Mouse (Mus musculus): ENCODE data around the gene Ppp1r15a. TPM values are rescaled to one million over a fixed set of nuclear protein-coding genes. Genes with fewer than 3 reads are reported as not detected.
"Not testable (repeated sequence)": the region's sequence is repeated elsewhere in the genome, so short reads cannot be mapped to it uniquely, and the experiment has no call there.

Gene Ppp1r15a
- polyA plus RNA-seq, 1 experiment from 2014 or later = 14.6 TPM

- Histone ChIP-seq H3K4me3 (replicated peaks) (no peak overlapping the region), H3K9me3 (0 out of 2 replicates have a peak, but pooled peaks cover 4% of the 10 kb centered on the region), H3K27ac (no peak overlapping the region), H3K27me3 (no peaks in the 10 kb centered on the region; the same call in 1 of the 2 replicates), H3K4me1 (no peaks in the 10 kb centered on the region), H3K9ac (no peak overlapping the region), H3K36me3 (replicated peaks) (no peaks in the 10 kb centered on the region), H3K4me2 (no peak overlapping the region)
- no peak for ATAC-seq (ENCODE audit: low FRiP score)
- WGBS = 82% methylated on average over 1 of the region's 1 CpGs
Measured at GRCm38 (mm10) chr7:45544525-45544924, 18.5 kb upstream of the Ppp1r15a start.

DNA sequence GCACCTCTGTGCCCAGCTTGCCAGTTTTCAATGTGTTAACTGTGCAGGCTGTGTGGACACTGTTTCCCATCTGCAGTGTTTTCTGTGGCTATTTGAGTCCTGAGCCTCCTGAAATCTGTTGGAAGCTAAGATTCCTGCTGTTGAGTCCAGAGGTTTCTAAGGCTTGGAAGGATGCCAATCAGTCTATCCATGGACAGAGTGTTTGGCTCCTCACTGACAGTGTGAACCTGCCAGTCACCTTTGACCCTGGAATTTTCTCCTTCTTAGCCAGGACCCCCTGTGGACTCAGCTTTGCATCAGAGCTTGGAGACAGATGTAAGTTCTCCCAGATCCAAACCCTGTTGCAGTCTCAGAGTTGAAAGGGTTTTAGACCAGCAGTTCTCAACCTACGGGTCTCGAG, 14.1 kb upstream of the Ppp1r15a start:
- 0 out of 2 replicates have a peak, but pooled peaks cover 4% of the 10 kb centered on the region for H3K9me3 ChIP-seq
- WGBS = 78% methylated on average over 2 of the region's 2 CpGs
- ATAC-seq (ENCODE audit: low FRiP score) = no peak
- no peak overlapping the region for H3K4me2 ChIP-seq
- H3K36me3 ChIP-seq (replicated peaks) = no peaks in the 10 kb centered on the region
- H3K4me1 ChIP-seq = peaks cover 7% of the 10 kb centered on the region; the same call in 1 of the 2 replicates
- no peak overlapping the region for H3K27ac ChIP-seq
- no peak overlapping the region for H3K4me3 ChIP-seq (replicated peaks)
- no peaks in the 10 kb centered on the region; the same call in 1 of the 2 replicates for H3K27me3 ChIP-seq
- no peak overlapping the region for H3K9ac ChIP-seq

GRCm38 (mm10) chr7:45539095-45539494, 13.0 kb upstream of the Ppp1r15a start:
- Histone ChIP-seq H3K4me3 (replicated peaks) (no peak overlapping the region), H3K4me1 (peaks cover 7% of the 10 kb centered on the region; the same call in 1 of the 2 replicates), H3K27ac (no peak overlapping the region), H3K36me3 (replicated peaks) (no peaks in the 10 kb centered on the region), H3K27me3 (no peaks in the 10 kb centered on the region; the same call in 1 of the 2 replicates), H3K4me2 (no peak overlapping the region; the same call in 1 of the 2 replicates), H3K9me3 (no peaks in the 10 kb centered on the region), H3K9ac (no peak overlapping the region)
- 89% methylated on average over 3 of the region's 3 CpGs for WGBS
- ATAC-seq (ENCODE audit: low FRiP score) = no peak

- WGBS = 2% methylated on average over 29 of the region's 29 CpGs
- peak; percentile 89 for ATAC-seq (ENCODE audit: low FRiP score)
- no peaks in the 10 kb centered on the region for H3K36me3 ChIP-seq (replicated peaks)
- H3K4me1 ChIP-seq = peaks cover 7% of the 10 kb centered on the region; the same call in 1 of the 2 replicates
- H3K9me3 ChIP-seq = no peaks in the 10 kb centered on the region
- H3K4me2 ChIP-seq = peak overlapping the region; percentile 76
- peak overlapping the region; percentile 55 for H3K4me3 ChIP-seq (replicated peaks)
- H3K27ac ChIP-seq = no peak overlapping the region
- peak overlapping the region; percentile 70 for H3K9ac ChIP-seq
- no peaks in the 10 kb centered on the region; the same call in 1 of the 2 replicates for H3K27me3 ChIP-seq
Measured at GRCm38 (mm10) chr7:45538163-45539041, 12.3 kb upstream of the Ppp1r15a start.

DNA sequence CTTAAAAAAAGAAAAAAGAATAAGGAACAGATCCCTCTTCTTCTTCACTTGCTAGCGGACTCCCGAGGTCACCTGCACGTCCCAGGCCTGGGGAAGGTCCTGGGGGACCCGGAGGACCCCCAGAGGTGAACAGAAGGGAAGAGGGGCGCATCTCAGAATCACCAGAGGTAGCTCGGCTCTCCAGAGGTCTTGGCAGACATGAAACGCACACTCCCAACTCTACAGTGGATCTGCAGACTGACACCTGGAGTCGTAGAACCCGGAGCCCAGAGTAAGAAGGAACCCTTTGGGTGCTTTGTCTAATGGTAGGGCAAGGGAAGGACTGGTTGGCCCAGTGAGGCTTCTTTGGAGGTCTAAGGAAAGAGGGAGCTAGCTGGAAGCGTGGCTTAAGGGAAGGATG, 11.5 kb upstream of the Ppp1r15a start:
- no peaks in the 10 kb centered on the region; the same call in 1 of the 2 replicates for H3K27me3 ChIP-seq
- WGBS = 78% methylated on average over 10 of the region's 10 CpGs
- H3K36me3 ChIP-seq (replicated peaks) = no peaks in the 10 kb centered on the region
- peak overlapping the region; percentile 76 for H3K4me2 ChIP-seq
- peak; percentile 33; the same call in 1 of the 2 replicates for ATAC-seq (ENCODE audit: low FRiP score)
- peaks cover 7% of the 10 kb centered on the region; the same call in 1 of the 2 replicates for H3K4me1 ChIP-seq
- H3K4me3 ChIP-seq (replicated peaks) = peak overlapping the region; percentile 55
- H3K27ac ChIP-seq = no peak overlapping the region
- H3K9ac ChIP-seq = peak overlapping the region; percentile 70
- H3K9me3 ChIP-seq = no peaks in the 10 kb centered on the region

DNA sequence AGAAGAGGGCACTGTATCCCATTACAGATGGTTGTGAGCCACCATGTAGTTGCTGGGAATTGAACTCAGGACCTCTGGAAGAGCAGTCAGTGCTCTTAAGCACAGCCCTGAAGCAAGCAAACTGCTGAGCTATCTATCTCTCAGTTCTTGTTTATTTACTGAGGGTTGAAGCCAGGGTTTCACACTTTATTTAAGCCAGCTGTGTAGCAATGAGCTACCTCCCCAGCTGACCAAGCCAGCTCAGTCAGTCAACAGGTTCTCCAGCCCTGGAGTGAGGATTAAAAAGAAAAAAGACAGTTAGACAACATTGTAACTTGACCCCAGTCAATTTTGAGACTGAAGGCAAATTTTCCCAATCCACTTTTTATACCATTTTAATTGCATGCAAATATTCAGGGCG, 9.6 kb upstream of the Ppp1r15a start:
- no peak overlapping the region for H3K9ac ChIP-seq
- 84% methylated on average over 1 of the region's 1 CpGs for WGBS
- no peaks in the 10 kb centered on the region for H3K9me3 ChIP-seq
- peaks cover 7% of the 10 kb centered on the region; the same call in 1 of the 2 replicates for H3K4me1 ChIP-seq
- no peaks in the 10 kb centered on the region for H3K36me3 ChIP-seq (replicated peaks)
- no peak for ATAC-seq (ENCODE audit: low FRiP score)
- no peaks in the 10 kb centered on the region; the same call in 1 of the 2 replicates for H3K27me3 ChIP-seq
- H3K4me2 ChIP-seq = no peak overlapping the region
- no peak overlapping the region for H3K4me3 ChIP-seq (replicated peaks)
- no peak overlapping the region for H3K27ac ChIP-seq

GRCm38 (mm10) chr7:45530643-45531042, 4.6 kb upstream of the Ppp1r15a start:
- no peak for ATAC-seq (ENCODE audit: low FRiP score)
- H3K27ac ChIP-seq = no peak overlapping the region
- no peaks in the 10 kb centered on the region for H3K36me3 ChIP-seq (replicated peaks)
- no peak overlapping the region for H3K4me2 ChIP-seq
- H3K9ac ChIP-seq = no peak overlapping the region
- H3K4me1 ChIP-seq = no peaks in the 10 kb centered on the region
- H3K4me3 ChIP-seq (replicated peaks) = no peak overlapping the region
- H3K27me3 ChIP-seq = 0 out of 2 replicates have a peak, but pooled peaks cover 4% of the 10 kb centered on the region
- H3K9me3 ChIP-seq = no peaks in the 10 kb centered on the region
- 76% methylated on average over 2 of the region's 2 CpGs for WGBS

DNA sequence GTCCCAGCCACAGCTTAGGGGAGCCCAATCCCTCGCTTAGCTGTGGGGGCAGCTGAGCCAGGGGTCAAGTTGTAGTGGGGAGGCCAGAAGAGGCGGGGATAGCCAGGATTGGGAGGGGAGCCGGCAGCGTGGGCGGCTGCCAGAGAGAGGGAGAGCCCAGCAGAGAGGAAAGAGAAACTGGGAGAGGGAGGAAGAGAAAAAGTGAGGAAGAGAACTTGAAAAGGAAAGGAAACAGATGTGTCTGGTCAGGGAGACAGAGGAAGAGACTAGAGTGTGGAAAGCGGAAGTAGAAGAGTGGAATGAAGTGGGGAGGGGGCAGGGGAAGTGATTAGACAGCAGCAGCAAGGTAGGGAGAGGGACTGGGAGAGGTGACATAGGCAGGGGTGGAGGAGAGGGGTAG, 3.4 kb upstream of the Ppp1r15a start:
- ATAC-seq (ENCODE audit: low FRiP score) = no peak
- 0 out of 2 replicates have a peak, but pooled peaks cover 4% of the 10 kb centered on the region for H3K27me3 ChIP-seq
- peaks cover 12% of the 10 kb centered on the region for H3K4me1 ChIP-seq
- no peak overlapping the region for H3K4me3 ChIP-seq (replicated peaks)
- no peaks in the 10 kb centered on the region for H3K9me3 ChIP-seq
- no peaks in the 10 kb centered on the region for H3K36me3 ChIP-seq (replicated peaks)
- H3K9ac ChIP-seq = no peak overlapping the region
- H3K27ac ChIP-seq = no peak overlapping the region
- 32% methylated on average over 6 of the region's 6 CpGs for WGBS
- H3K4me2 ChIP-seq = no peak overlapping the region

- H3K9me3 ChIP-seq; ATAC-seq (ENCODE audit: low FRiP score); H3K27me3 ChIP-seq; H3K4me2 ChIP-seq; H3K9ac ChIP-seq; H3K36me3 ChIP-seq (replicated peaks); H3K27ac ChIP-seq; H3K4me3 ChIP-seq (replicated peaks): not testable (repeated sequence)
- peaks cover 19% of the 10 kb centered on the region for H3K4me1 ChIP-seq
- WGBS = 88% methylated on average over 6 of the region's 6 CpGs
Measured at GRCm38 (mm10) chr7:45527169-45527568, 1.1 kb upstream of the Ppp1r15a start.

DNA sequence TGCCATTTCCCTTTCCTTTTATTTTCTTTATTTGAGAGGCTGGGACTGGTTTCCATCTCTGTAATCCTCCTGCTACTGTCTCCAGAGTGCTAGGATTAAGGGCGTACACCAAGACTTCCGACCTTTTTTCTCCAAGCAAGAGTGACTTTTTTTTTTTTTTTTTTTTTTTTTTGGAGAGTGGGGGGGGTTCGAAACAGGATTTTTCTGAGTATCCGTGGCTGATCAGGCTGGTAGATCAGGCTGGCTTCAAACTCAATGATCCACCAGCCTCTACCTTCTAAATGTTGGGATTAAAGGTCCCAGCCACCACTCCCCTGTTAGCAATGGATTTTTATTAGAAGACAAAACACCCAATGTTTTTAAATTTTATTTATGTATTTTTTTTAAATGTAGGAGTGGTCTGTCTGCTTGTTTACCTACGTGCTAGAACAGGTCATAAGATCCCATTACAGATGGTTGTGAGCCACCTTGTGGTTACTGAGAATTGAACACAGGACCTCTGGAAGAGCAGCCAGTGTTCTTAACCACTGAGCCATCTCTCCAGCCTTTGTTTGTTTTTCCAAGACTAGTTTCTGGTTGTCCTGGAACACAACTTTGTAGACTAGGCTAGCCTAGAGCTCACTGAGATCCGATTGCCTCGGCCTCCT, 529 bp upstream of the Ppp1r15a start:
- Histone ChIP-seq H3K27ac (peak overlapping the region; percentile 63; the same call in 1 of the 2 replicates), H3K9ac (peak overlapping the region; percentile 78), H3K4me1 (peaks cover 19% of the 10 kb centered on the region), H3K4me2 (peak overlapping the region; percentile 80), H3K27me3 (0 out of 2 replicates have a peak, but pooled peaks cover 4% of the 10 kb centered on the region), H3K9me3 (no peaks in the 10 kb centered on the region), H3K4me3 (replicated peaks) (peak overlapping the region; percentile 66), H3K36me3 (replicated peaks) (0 out of 2 replicates have a peak, but pooled peaks cover 4% of the 10 kb centered on the region)
- ATAC-seq (ENCODE audit: low FRiP score) = no peak; the same call in 1 of the 2 replicates
- 23% methylated on average over 7 of the region's 7 CpGs for WGBS

DNA sequence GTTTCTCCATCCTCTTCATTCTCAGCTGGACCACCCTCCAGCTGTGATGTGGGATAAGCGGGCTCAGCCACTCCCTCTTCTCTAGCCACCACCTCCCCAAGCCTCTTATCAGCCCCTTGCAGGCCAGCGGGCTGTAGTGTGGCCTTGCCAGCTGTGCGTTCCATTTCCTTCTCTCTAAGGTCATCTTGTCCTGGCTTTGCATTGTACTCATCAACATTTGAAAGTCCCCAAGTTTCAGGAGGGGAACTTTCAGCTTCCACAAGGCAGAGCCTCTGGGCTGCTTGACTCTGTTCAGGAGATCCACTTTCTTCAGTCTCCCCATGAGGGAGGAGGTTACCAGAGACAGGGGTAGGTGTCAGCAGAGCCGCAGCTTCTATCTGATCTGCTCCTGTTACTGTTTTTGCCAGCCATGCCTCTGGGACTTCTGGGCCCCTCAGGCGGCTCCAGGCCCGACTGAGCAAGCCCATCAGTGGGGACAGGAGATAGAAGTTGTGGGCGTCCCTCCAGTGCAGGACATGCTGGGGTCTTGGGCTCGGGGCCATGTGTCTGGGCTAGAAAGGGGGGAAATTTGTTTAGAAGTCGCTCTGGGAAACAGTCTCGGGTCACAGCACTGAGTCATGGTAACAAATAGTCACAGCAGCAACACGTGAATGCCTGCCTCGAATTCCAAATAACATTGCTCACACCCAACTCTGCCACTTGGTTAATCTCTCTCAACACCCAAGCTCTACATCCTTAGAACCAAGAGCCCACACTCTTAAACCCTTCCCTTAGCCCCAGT, 1.0 kb downstream of the Ppp1r15a start:
- peak overlapping the region; percentile 66 for H3K4me3 ChIP-seq (replicated peaks)
- peaks cover 19% of the 10 kb centered on the region for H3K4me1 ChIP-seq
- H3K4me2 ChIP-seq = peak overlapping the region; percentile 80
- no peaks in the 10 kb centered on the region for H3K27me3 ChIP-seq
- no peaks in the 10 kb centered on the region for H3K9me3 ChIP-seq
- H3K9ac ChIP-seq = peak overlapping the region; percentile 78
- H3K36me3 ChIP-seq (replicated peaks) = 0 out of 2 replicates have a peak, but pooled peaks cover 4% of the 10 kb centered on the region
- no peak for ATAC-seq (ENCODE audit: low FRiP score)
- WGBS = 46% methylated on average over 12 of the region's 12 CpGs
- H3K27ac ChIP-seq = peak overlapping the region; percentile 77; the same call in 1 of the 2 replicates

Data from forebrain, embryonic 12.5 days (tissue).